Mouse (Mus musculus): ENCODE measurements around the gene Gm29776. TPM values are rescaled to one million over a fixed set of nuclear protein-coding genes. Genes with fewer than 3 reads are reported as not detected.

Gm29776 gene
- polyA plus RNA-seq, 1 experiment from 2014 or later, result 0.36 TPM

DNA sequence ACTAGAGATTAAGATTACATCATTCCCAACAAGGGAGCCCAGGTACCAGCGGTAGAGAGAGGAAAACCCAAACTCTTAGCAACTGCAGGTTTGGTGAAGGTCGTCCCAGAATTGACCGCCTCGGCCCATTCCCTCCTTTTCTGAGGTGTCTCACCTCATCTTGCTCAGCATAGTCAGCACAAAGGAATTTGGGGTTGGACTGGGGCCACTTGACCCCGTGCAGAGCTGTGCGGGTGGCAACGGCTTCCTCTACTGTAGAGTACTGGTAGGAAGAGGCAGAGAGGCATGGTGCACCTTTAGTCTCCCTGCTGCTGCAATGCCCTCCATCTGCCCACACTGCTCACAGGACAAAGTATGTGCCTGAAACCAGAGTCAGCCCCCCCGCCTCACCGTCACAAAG, 54.3 kb downstream of the Gm29776 start:
- no peak for ATAC-seq (replicated peaks; ENCODE audit: insufficient number of reproducible peaks, low FRiP score, low TSS enrichment)
- H3K36me3 ChIP-seq (ENCODE audit: control insufficient read depth, insufficient read depth, low read length), result peaks cover 54% of the 10 kb centered on the region
- H3K4me3 ChIP-seq (ENCODE audit: low read depth, low read length), result no peak overlapping the region
- 85% methylated on average over 9 of the region's 9 CpGs for WGBS (ENCODE audit: insufficient replicate concordance)
- no peak overlapping the region for H3K4me2 ChIP-seq
- H3K27me3 ChIP-seq (ENCODE audit: control insufficient read depth, insufficient read depth, low read length), result no peaks in the 10 kb centered on the region
- peaks cover 10% of the 10 kb centered on the region for H3K4me1 ChIP-seq (ENCODE audit: control insufficient read depth, insufficient read depth, low read length)
- no peak overlapping the region for H3K9ac ChIP-seq (ENCODE audit: low read depth, low read length)
- no peaks in the 10 kb centered on the region for H3K9me3 ChIP-seq (replicated peaks; ENCODE audit: control insufficient read depth, low read length)
- no peak overlapping the region for H3K27ac ChIP-seq (ENCODE audit: low read depth, low read length)

- Histone ChIP-seq H3K4me2 (no peak overlapping the region), H3K4me1 (ENCODE audit: control insufficient read depth, insufficient read depth, low read length) (peaks cover 7% of the 10 kb centered on the region; the same call in 1 of the 2 replicates), H3K9ac (ENCODE audit: low read depth, low read length) (no peak overlapping the region), H3K36me3 (ENCODE audit: control insufficient read depth, insufficient read depth, low read length) (peaks cover 48% of the 10 kb centered on the region), H3K27me3 (ENCODE audit: control insufficient read depth, insufficient read depth, low read length) (no peaks in the 10 kb centered on the region), H3K27ac (ENCODE audit: low read depth, low read length) (no peak overlapping the region), H3K4me3 (ENCODE audit: low read depth, low read length) (no peak overlapping the region), H3K9me3 (replicated peaks; ENCODE audit: control insufficient read depth, low read length) (no peaks in the 10 kb centered on the region)
- no peak for ATAC-seq (replicated peaks; ENCODE audit: insufficient number of reproducible peaks, low FRiP score, low TSS enrichment)
- 83% methylated on average over 2 of the region's 2 CpGs for WGBS (ENCODE audit: insufficient replicate concordance)
These were observed 55.6 kb downstream of the Gm29776 start for GRCm38 (mm10) chr14:54643011-54643410.

Small RNAs within 50 kb of the gene (microRNA-seq; reads per million reads assigned to microRNA genes)
- gene Mir6948 (ENCODE audit: borderline number of aligned reads), result 0.27 reads per million

Other genes starting within 250 kb of the Gm29776 start
- gene Lrp10, start 234.7 kb downstream of the Gm29776 start, polyA plus RNA-seq (2014; fragmentation: Nextera tagmentation; extraction: Ambion mirVana), result 31.8 and 35.2 TPM in 2 replicates
- gene Rem2, start 222.7 kb downstream of the Gm29776 start, polyA plus RNA-seq (2014; fragmentation: Nextera tagmentation; extraction: Ambion mirVana), result 2.0 TPM in 2 replicates
- 67.8 and 74.4 TPM in 2 replicates for gene Prmt5, start 181.3 kb downstream of the Gm29776 start, polyA plus RNA-seq (2014; fragmentation: Nextera tagmentation; extraction: Ambion mirVana)
- gene Haus4, start 144.2 kb downstream of the Gm29776 start, polyA plus RNA-seq (2014; fragmentation: Nextera tagmentation; extraction: Ambion mirVana), result 40.1 and 42.8 TPM in 2 replicates
- gene Ajuba, start 121.3 kb downstream of the Gm29776 start, polyA plus RNA-seq (2014; fragmentation: Nextera tagmentation; extraction: Ambion mirVana), result 23.4 and 30.7 TPM in 2 replicates
- 4.4 and 4.5 TPM in 2 replicates for gene 4931414P19Rik, start 92.8 kb downstream of the Gm29776 start, polyA plus RNA-seq (2014; fragmentation: Nextera tagmentation; extraction: Ambion mirVana)
- 364 and 386 TPM in 2 replicates for gene Psmb5, start 80.8 kb downstream of the Gm29776 start, polyA plus RNA-seq (2014; fragmentation: Nextera tagmentation; extraction: Ambion mirVana)
- not detected in 2 replicates for gene Psmb11, start 77.4 kb downstream of the Gm29776 start, polyA plus RNA-seq (2014; fragmentation: Nextera tagmentation; extraction: Ambion mirVana)
- gene Gm17606, start 57.9 kb downstream of the Gm29776 start, polyA plus RNA-seq (2014; fragmentation: Nextera tagmentation; extraction: Ambion mirVana), result not detected in 2 replicates
- gene Cdh24, start 57.5 kb downstream of the Gm29776 start, polyA plus RNA-seq (2014; fragmentation: Nextera tagmentation; extraction: Ambion mirVana), result 2.9 and 3.1 TPM in 2 replicates
- gene 1700123O20Rik, start 12.6 kb downstream of the Gm29776 start, polyA plus RNA-seq (2014; fragmentation: Nextera tagmentation; extraction: Ambion mirVana), result 56.7 and 60.8 TPM in 2 replicates
- 72.1 and 96.8 TPM in 2 replicates for gene Acin1, start 11.9 kb downstream of the Gm29776 start, polyA plus RNA-seq (2014; fragmentation: Nextera tagmentation; extraction: Ambion mirVana)
- gene Cebpe, start 13.3 kb upstream of the Gm29776 start, polyA plus RNA-seq (2014; fragmentation: Nextera tagmentation; extraction: Ambion mirVana), result not detected in 2 replicates
- 4.8 and 5.6 TPM in 2 replicates for gene Slc7a8, start 83.1 kb upstream of the Gm29776 start, polyA plus RNA-seq (2014; fragmentation: Nextera tagmentation; extraction: Ambion mirVana)
- not detected in 2 replicates for gene Rnf212b, start 115.3 kb upstream of the Gm29776 start, polyA plus RNA-seq (2014; fragmentation: Nextera tagmentation; extraction: Ambion mirVana)
- 6.5 and 6.7 TPM in 2 replicates for gene Homez, start 172.1 kb upstream of the Gm29776 start, polyA plus RNA-seq (2014; fragmentation: Nextera tagmentation; extraction: Ambion mirVana)
- 0.94 and 1.8 TPM in 2 replicates for gene Ppp1r3e, start 178.7 kb upstream of the Gm29776 start, polyA plus RNA-seq (2014; fragmentation: Nextera tagmentation; extraction: Ambion mirVana)
- 3.3 TPM in 2 replicates for gene Bcl2l2, start 184.5 kb upstream of the Gm29776 start, polyA plus RNA-seq (2014; fragmentation: Nextera tagmentation; extraction: Ambion mirVana)
- 0.31 TPM in 1 of 2 replicates, not detected in the other for gene Gm20521, start 184.6 kb upstream of the Gm29776 start, polyA plus RNA-seq (2014; fragmentation: Nextera tagmentation; extraction: Ambion mirVana)
- 89.5 and 99.0 TPM in 2 replicates for gene Pabpn1, start 193.7 kb upstream of the Gm29776 start, polyA plus RNA-seq (2014; fragmentation: Nextera tagmentation; extraction: Ambion mirVana)
- 26.0 and 28.7 TPM in 2 replicates for gene Slc22a17, start 214.3 kb upstream of the Gm29776 start, polyA plus RNA-seq (2014; fragmentation: Nextera tagmentation; extraction: Ambion mirVana)
- gene Efs, start 227.3 kb upstream of the Gm29776 start, polyA plus RNA-seq (2014; fragmentation: Nextera tagmentation; extraction: Ambion mirVana), result 11.0 and 12.7 TPM in 2 replicates
- not detected in 2 replicates for gene Il25, start 233.9 kb upstream of the Gm29776 start, polyA plus RNA-seq (2014; fragmentation: Nextera tagmentation; extraction: Ambion mirVana)
- gene Cmtm5, start 237.4 kb upstream of the Gm29776 start, polyA plus RNA-seq (2014; fragmentation: Nextera tagmentation; extraction: Ambion mirVana), result 0.49 and 0.90 TPM in 2 replicates

All from heart, embryonic 11.5 days (tissue).